Mouse (Mus musculus): ENCODE measurements around the gene Slc5a2.

DNA sequence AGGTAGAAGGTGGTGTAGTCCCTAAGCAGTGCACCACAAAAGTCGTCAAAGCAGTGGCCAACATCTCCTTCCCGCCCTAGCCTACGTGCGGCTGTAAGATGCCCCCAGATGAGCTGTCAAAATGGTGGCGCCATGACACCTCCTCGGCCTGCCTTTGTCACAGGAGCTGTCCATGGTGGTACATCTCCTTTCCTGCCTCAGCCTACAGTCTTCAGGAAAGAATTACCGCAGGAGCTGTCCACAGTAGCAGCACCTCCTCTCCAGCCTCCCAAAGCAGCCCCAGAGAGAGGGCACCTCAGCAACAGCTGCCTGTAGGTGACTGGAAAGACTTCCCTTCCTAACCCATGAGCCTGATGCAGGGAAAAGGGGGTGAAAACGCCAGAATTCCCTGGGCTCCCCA lies 33.7 kb upstream of the Slc5a2 start:
- TF ChIP-seq POLR2A (IDR thresholded peaks at IDR 0.05; ENCODE audit: low read depth, low read length) (no peak), CTCF (IDR thresholded peaks at IDR 0.05; ENCODE audit: borderline replicate concordance, insufficient read depth, low read length) (no peak)
